Mouse (Mus musculus) hindlimb bud, embryonic 11.5 days (tissue): ENCODE measurements at regions not wholly inside any gene's neighbourhood (a gene's known extent, or its start where the extent isn't known, plus 50 kb on each side); places are given as distances from the start of the nearest gene placed in this dataset.

Source experiments
- DNase-seq: peaks from one replicate; pipeline ENCODE4 v3.0.0-alpha.2; 2012; ENCODE audit warnings: low read depth, low spot score; ENCODE audit errors: extremely low spot score

DNA sequence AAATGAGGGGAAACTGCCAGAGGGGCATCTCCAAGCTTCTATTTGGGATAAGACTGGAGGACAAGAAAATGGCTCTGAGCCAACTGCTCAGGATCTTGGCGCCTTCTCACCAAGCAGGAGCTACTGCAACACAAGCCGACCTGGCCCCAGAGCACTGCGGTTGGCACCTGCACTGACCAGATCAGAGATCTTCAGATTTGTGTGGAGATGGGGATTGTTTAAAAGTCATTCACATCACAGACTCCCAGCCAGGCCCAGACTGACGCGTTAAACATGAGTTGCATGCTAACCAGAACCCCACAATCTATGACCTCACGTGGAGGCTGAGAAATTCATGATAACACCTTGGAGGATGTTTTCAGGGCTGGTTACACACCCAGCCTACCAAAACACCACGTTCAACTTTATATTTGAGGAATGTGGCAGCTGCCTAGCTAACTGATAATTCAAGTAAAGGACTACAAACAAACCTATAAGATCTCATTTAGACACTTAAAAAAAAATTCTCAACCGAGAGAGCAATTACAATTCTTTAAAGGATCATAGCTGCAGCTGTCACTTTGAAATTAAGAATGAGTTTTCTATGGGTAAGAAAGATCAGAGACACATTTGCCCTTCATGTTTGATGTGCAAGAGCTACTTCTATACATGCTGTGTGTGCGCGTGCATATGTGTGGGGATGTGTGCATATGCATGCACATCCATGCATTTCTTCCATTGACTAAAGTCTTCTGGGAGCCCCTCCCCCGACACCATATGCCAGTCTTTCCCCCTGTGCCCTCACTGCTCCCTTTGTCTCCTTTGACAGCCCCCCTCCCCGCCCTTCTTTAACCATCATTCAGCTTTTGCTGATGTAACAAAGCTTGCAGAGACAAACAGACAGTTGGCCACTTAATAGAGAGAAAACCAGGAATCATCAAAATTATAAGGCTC, 484.8 kb upstream of the Cited2 start:
- DNase-seq: no peak

DNA sequence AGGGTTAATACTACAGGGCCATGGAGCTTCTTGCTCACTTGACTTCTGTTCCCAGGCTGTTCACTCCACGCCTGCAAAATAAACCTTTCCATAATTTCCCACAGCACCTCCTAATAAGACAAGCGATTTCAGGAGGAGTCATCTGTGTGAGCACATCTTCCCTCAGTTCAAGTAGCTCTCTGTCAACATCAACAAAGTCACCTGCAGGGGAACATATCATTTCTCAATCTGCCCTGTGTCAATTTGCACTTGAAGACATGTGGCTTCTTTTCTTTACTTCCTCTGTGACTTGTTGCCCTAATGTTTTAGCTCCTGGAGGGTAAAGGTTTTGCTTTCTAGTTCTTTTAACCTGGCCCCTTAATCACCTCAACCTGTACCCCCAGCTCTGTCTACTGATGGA, 474.7 kb upstream of the Cited2 start:
- DNase-seq: no peak

DNA sequence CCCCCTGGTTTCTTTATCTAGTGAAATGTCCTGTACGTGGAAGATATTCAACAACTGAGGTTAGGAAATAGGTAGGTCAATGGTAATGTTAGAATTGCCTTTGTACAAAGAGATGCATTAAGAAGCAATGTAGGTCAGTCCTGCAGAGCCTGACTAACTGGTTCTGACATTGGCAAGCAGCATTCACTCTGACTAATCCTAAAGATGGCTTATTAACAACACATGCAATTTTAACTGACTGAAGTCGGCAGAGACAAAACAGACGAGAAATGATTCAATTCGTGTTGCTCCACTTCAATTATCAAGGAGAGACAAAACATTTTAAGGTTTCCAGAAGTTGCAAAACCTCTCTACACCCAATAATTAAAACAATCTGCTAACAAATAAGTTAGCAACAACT, 470.0 kb upstream of the Cited2 start:
- DNase-seq: no peak

DNA sequence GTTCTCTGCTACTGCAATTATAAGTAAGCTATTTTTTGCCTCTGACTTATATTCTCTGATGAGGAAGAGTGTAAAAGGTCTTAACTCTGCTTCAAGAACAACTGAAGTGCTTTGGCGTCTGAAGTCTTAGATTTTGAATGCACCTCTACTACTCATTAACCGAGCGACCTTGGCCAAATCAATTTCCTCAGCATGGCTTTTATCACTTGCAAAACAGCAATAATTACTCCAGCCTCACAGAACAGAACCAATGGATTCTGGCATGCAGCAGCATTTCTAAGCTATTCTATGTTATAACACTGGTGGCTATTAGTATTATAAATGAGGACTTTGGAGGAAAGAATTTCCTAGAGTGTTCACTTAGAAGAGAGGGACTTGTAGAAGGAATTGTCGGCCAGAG, 462.9 kb upstream of the Cited2 start:
- no peak for DNase-seq

DNA sequence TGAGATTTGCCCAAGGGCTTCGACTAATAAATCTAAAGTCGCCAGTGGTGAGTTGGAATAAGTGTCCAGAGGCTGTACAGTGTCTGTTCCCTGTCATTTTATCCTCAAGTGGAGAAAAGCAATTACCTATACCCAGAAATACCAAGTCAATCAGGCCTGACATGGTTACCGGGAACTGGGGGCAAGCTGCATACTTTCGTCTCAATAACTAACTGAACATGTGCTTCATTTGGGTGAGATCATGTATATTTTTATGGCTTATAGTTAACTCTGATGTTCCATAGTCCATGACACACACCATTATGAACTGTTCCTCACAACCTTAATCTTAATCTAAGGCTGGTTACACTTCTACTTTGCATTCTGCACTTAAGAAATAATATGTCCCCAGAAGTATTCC, 462.4 kb upstream of the Cited2 start:
- DNase-seq: no peak

DNA sequence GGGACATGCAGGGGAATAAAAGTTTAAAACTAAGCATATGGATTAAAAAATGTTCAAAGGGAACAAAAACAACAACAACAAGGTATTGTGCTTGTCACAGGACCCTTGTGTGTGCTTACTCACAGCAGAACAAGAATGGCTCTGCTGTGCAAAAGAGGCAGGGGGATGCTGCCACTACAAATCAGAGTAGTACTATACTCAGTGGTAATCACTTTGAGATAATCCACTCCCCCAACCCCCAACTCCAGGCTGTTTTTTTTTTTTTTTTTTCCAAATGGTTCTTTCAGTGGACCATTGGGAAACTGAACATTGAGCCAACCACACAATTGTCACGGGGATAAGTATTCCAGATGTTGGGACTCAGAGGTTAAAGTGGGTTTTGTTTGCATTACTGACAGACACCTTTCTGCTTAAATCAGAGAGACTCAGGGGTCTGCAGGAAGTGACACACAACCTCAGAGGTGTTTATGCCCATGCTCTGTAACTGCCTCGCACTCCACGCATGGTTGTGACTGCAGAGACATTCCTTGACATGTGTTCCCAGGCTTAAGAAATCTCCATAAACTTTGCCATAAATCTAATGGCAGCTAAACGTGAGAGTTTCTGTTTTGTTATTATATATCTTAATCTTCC, 461.7 kb upstream of the Cited2 start:
- DNase-seq: peak; percentile 71

DNA sequence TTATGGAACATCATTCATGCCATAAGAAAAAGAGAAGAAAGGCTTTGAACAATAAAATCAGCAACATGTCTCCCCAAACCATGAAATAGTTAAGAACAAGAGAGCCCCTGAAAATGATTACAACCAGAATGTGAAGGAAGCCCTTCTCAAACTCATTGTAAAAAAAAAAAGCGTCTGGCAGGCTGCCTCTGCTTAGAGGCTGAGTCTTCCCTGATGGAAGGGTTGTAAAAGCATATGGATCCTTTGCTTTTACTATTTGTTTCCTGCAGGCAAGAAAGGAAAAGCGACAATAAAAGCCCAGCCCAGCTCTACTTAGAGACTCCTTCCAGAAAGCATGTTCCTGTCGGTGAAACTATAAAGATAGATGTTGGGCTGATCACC, 461.2 kb upstream of the Cited2 start:
- no peak for DNase-seq

DNA sequence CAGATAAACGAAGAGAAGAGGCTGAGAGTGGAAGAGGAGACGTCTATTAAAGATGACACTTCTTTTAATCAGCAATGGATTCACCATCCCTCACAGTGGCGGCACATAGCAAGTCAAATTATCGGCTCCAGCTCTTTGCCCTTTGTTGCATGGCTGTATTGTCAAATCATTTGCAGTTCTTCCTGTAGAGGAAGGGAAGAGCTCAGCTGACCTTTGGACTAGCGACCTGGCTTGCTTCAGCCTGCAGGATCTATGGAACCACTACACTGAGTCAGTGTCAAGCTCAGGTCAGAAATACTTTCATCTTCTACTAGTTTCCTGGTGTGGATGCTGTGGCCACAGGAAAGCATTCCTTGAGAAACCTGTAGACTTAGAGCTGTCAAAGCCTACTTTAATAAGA, 450.4 kb upstream of the Cited2 start:
- no peak for DNase-seq

DNA sequence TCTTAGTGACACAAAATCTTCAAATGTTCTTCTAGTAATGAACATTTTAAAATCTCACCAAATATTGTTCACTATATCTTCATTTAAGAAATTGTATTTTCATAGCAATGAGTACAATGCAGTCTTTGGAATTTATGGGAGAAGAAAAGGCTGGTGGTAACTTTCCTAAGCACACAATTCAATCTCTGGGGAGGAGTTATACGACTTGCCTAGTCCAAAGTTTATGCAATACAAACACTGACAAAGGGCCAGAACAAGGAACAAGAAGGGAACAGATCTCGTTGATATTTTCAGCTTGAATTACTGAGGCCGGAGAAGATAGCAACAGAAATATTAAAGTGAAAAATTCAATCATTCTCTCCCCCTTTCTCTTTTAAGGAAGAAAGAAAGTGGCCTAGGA, 449.2 kb upstream of the Cited2 start:
- DNase-seq: no peak

DNA sequence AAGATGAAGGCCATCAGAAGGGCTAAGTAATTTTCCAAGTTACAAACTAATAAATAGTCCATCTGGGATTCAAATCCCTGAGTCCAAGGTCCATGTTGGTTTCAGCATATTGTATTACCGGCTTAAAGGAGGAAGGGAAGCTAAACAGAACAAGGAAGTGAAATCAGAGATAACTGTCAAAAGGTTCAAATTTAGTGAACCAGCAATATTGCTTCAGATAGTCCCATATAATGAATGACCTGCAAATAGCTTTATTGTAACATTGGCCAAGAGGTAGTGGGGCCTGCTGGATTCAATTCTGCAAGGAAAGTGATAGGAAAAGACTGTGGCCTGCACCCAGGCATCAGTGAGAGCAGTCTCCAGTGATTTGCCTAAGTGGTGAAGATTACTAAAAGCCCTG, 447.8 kb upstream of the Cited2 start:
- no peak for DNase-seq

DNA sequence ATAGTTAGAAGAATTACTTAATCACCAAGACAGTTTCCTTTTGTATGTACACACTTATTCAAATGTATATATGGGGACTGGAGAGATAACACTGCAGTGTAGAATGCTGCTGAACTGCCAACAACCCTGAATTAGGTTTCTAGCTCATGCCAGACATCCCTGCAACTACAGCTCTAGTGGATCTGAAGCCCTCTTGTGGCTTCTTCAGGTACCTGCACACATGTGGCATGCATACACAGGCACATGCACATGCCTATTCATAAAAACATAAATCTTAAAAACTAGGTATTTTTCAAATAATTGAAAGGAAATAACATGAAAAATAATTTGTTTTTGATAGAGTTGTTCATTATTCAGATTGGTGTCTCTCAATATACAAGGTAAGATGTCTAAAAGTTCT, 445.1 kb upstream of the Cited2 start:
- DNase-seq: no peak

DNA sequence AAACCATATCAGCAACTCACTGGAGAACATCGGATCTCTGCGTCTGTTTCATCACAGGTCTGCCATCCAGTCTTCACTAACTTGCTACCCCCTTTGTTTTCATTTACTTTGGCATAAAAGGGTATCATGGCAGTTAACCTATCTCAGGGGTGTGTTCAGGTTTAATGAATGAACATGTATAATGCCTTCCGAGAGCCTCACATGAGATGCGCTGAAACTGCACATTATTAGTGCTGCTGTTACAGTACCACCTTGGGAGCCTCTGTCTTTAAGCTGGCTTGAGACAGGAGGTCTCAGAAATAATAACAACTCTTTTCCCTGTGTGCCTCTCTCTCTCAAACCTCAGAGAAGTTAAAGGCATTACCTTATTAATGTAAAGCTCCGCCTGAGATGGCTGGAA, 438.2 kb upstream of the Cited2 start:
- DNase-seq: no peak

DNA sequence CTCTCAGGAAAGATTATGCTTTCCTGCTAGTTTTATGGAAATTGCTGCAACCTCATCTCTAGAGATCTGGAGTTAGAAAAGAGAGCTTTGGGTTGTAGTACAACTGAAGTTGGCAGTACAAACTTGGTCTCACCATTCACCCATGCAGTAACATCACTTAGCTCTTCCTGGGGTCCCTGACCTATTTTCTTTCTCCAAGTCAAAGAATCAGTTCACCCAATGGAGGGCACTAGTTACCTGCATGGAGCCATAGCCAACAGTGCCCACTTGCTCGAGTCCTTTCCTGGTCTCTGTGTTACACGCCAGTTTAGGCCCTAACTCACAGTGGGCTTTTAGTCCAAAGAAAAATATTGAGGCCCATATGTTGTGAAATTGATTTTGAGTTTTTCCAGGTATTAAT, 435.9 kb upstream of the Cited2 start:
- no peak for DNase-seq

DNA sequence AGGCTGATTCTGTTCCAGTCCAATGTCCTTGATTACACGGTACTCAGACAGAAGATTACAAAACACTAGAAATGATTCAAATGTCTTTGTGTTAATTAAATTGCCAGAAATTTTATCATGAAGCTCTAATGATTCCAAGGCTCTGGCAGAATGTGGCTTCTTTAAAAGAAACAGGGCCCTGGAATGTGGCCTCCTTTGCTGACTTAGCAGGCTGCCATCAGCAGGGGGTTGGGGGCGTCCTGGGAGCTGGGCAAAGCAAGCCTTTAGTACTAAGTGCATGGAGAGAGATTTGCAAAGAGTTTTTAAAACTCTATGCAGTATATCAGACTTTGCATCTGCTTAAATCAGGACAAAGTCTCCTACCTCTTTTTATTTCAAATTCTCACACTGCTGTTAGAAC, 434.8 kb upstream of the Cited2 start:
- DNase-seq: no peak

DNA sequence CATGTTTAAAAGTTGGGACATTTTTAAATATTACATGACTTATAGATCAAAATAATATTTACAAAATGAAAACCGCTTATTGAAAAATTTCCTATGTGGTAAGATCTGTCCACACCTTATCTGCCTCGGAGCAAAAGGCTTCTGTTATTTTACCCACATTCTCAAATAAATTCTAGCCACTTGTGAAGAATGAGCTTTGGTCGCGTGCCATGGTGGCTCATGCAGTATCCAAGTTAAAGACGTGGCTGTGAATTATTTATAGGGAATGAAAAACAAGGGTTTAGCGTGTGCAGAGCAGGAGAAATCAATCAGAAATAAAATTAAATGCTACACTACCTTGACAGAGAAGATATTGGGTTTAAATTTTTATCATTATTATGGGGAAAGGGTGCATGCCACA, 430.7 kb upstream of the Cited2 start:
- DNase-seq: no peak

DNA sequence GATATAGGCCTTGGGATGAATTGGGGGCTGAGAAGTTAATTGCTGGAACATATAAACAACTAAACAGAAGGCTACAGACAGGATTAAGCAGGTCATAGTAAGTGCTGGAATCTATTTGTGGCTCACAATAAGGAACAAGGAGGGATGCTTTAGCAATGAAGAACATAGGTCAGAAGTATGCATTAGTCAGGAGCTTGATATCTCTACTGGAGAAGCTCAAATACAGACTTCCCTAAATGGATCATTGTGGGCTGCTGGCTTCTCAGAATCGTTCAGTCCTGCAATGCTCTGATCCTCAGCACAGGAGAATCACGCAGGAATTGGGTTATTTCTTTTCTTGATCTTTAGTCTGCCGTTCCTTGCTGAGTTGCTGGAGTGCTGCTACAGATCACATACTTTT, 428.6 kb upstream of the Cited2 start:
- DNase-seq: no peak

DNA sequence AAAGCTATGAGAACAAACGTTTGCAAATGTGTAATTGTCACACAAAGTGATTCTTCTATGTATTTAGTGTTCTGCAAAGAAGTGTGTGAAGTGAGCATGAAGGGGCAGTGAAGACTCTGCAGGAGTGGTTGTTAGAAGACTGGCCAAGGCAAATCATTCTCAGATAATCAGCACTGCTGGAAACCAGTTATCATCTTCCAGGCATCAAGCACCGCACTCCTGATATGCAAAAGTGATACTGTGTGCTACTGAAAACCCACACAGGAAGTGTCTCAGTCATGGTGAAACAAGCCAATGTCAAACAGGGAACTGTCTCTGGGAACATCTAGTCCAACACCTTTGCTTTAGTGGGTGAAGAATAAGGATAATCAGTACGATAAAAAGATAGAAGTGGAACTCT, 427.9 kb upstream of the Cited2 start:
- DNase-seq: no peak

DNA sequence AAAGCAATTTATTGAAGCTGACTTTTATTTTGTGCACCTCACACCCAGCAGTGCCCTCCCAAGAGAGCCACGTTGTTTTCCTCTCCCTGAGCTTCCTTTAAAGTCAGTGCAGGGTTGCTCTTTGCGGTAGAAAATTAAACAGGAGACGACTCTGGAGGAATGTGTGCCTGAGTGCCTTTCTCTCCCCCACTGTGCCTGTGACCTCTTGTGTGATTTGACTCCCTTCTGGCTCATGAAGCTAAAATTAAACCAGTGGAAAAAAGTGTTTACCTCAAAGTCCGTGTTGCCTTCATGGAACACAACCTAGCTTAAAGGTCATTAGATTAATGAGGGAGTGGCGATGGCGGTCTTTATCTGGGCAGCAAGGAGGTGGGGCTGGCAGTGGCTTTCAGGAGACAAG, 423.4 kb upstream of the Cited2 start:
- DNase-seq: no peak

DNA sequence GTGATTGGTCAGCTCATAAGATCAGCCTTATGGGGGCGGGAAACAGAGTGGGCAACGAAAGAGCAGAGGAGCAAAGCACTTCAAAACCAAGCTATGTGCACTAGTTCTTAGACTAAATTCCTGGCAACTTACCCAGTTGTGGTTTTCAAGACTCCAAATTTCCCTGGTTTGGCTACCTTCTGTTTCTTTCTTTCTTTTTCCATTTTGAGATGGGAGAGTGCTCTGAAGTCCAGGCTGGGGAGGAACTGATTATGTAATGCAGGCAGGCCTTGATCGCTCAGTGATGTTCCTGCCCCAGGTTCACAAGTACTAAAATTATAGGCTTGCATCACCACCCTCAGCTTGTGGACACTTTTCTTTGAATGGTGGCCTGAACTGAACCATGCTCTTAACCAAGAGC, 396.3 kb upstream of the Cited2 start:
- DNase-seq: no peak

DNA sequence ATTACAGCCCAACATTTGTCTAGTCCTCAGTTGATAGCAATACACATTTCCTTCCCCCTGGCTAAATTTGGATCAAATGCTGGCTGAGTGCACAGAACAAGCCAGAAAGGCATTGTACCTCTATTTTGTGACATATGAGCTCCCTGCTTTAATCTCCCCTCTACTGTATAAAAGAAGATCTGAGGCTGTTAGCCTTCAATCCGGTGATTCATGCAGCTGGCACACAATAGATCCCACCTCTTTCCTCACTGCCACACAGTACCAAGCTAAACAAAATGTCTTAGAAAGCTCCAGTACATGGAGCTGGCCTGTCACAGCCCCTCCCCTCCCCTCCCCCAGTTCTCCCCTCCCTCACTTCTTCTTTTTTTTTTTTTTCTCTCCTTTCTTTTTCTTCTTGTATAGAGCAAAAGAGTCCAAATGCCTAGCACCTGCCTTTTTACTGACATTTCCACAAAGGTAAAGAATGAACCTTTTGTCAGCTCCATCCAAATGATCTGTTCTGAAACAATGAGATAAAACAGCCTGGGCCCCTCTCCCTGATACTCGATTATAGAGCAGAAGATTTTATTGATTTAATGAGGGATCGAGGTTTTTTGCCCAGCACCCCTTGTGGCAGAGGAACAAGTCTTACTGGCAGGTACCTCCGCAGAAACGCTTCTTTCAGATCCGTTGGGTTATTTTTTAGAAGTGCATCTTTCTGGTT, 392.0 kb upstream of the Cited2 start:
- no peak for DNase-seq

DNA sequence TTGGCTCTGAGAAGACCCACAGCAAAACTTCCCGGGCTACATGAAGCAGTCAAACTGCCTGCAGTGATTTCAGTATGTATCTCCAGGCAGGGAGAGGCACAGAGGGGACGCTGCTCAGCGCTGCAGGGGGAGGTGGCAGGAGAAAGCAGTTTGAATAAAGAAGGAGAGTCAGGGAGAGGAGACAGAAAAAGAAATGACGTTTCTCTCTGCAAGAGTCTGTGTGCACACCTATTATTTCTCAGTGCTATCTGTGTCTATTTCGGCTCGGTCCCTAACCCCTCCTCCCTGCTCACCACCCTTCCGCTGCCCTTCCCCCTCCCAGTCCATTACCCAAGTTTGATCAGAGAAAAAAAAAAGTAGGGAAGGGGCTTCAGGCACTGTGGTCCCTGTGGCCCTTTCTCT, 391.4 kb upstream of the Cited2 start:
- no peak for DNase-seq
